Mouse (Mus musculus): ENCODE measurements around the gene Rarb.

DNA sequence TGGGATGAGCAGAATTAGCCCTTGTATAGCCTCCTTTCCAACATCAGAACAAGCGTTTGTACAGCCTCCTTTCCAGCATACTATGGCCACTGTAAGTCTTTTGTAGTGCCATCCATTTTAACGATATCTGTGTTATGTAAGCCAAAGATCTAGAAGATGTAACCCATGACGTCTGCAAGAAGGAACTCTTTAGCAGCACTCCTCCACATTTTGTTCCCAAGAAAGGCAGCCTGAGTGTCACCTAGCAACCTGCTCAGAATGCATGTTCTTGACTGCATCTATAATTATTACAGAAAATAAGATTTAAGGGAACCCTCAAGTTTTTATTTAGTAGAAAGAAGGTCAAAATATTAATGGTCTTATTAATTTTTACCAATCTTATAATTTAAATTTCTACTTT lies 148.4 kb downstream of the Rarb start:
- TF ChIP-seq CTCF (IDR thresholded peaks at IDR 0.05; ENCODE audit: low read depth, low read length) (no peak), POLR2AphosphoS5 (IDR thresholded peaks at IDR 0.05; ENCODE audit: insufficient replicate concordance, low read depth, low read length) (no peak)
